Mouse (Mus musculus) neural tube, embryonic 14.5 days (tissue): ENCODE measurements around the gene Herc4. TPM values are rescaled to one million over a fixed set of nuclear protein-coding genes. Genes with fewer than 3 reads are reported as not detected.
A peak's percentile ranks its signal among the peaks of the same experiment; 100 is the strongest.

Source experiments
- ATAC-seq: fragments of 200-750 bp; cut with Nextera tagmentation; 2 replicates; pipeline ENCODE4 v1.8.0; 2017; ENCODE audit warnings: low read depth, mild to moderate bottlenecking, moderate TSS enrichment, moderate library complexity
- H3K27ac ChIP-seq: fragments of 300-500 bp; sonication (generic); 2 replicates; pipeline ENCODE4 v1.5.1; 2014; ENCODE audit warnings: low read depth, mild to moderate bottlenecking, control low read depth, low read length, moderate library complexity, mixed read lengths
- H3K27me3 ChIP-seq: fragments of 300-500 bp; sonication (generic); 2 replicates; pipeline ENCODE4 v1.6.1; 2014; ENCODE audit warnings: low read length; ENCODE audit not compliant: control insufficient read depth, insufficient read depth
- H3K36me3 ChIP-seq: fragments of 300-500 bp; sonication (generic); 2 replicates; pipeline ENCODE4 v1.6.1; 2014; ENCODE audit warnings: low read length, mixed read lengths; ENCODE audit not compliant: control insufficient read depth, insufficient read depth
- H3K4me1 ChIP-seq: fragments of 300-500 bp; sonication (generic); 2 replicates; pipeline ENCODE4 v1.6.1; 2014; ENCODE audit warnings: low read length; ENCODE audit not compliant: control insufficient read depth, insufficient read depth
- H3K4me2 ChIP-seq: fragments of 300-500 bp; sonication (generic); 2 replicates; pipeline ENCODE4 v1.6.1; 2014; ENCODE audit warnings: mild to moderate bottlenecking, low read depth, low read length, control low read depth
- H3K4me3 ChIP-seq: fragments of 300-500 bp; sonication (generic); 2 replicates; pipeline ENCODE4 v1.5.1; 2014; ENCODE audit warnings: low read depth, low read length, control low read depth, mixed read lengths
- H3K9ac ChIP-seq: fragments of 300-500 bp; sonication (generic); replicated peaks from 2 replicates; pipeline ENCODE4 v1.6.1; 2014; ENCODE audit warnings: low read depth, mild to moderate bottlenecking, control low read depth, low read length, mixed read lengths
- H3K9me3 ChIP-seq: fragments of 300-500 bp; sonication (generic); 2 replicates; pipeline ENCODE4 v1.6.1; 2016; ENCODE audit warnings: low read length; ENCODE audit not compliant: control insufficient read depth
- WGBS: fragments of 180-500 bp; shearing (Covaris S2); extraction: QIAGEN DNeasy Blood & Tissue Kit; methylation state at CpG from one replicate; pipeline ENCODE4 v1.1.7; 2014; 5-methylcytosine and 5-hydroxymethylcytosine counted together
- polyA plus RNA-seq: library from polyadenylated mRNA; unstranded; fragments of >200 nt; fragmentation: Nextera tagmentation; extraction: Ambion mirVana; gene quantifications from 2 replicates; pipeline ENCODE4 v1.2.1, GENCODE M21; 2014

Herc4 gene
- polyA plus RNA-seq, 1 experiment from 2014 or later, result 29.5 TPM

- Histone ChIP-seq H3K27ac (no peak overlapping the region), H3K9me3 (no peaks in the 10 kb centered on the region), H3K4me1 (no peaks in the 10 kb centered on the region), H3K36me3 (peaks cover 36% of the 10 kb centered on the region), H3K4me3 (no peak overlapping the region), H3K9ac (no peak overlapping the region), H3K4me2 (no peak overlapping the region), H3K27me3 (no peaks in the 10 kb centered on the region)
- no peak for ATAC-seq
- 95% methylated on average over 1 of the region's 1 CpGs for WGBS
Observed at GRCm38 (mm10) chr10:63327091-63327490, 83.5 kb downstream of the Herc4 start.

- Histone ChIP-seq H3K9ac (no peak overlapping the region), H3K27ac (no peak overlapping the region), H3K4me3 (peak overlapping the region; percentile 92), H3K4me1 (peaks cover 16% of the 10 kb centered on the region), H3K36me3 (peaks cover 3% of the 10 kb centered on the region; the same call in 1 of the 2 replicates), H3K27me3 (no peaks in the 10 kb centered on the region), H3K4me2 (peak overlapping the region; percentile 58), H3K9me3 (no peaks in the 10 kb centered on the region)
- no peak for ATAC-seq
- 50% methylated on average over 13 of the region's 13 CpGs for WGBS
Observed at GRCm38 (mm10) chr10:63336901-63337300, 93.3 kb downstream of the Herc4 start.

- H3K27me3 ChIP-seq, result no peaks in the 10 kb centered on the region
- H3K9ac ChIP-seq, result no peak overlapping the region
- peak overlapping the region; percentile 92 for H3K4me3 ChIP-seq
- 23% methylated on average over 5 of the region's 5 CpGs for WGBS
- peaks cover 16% of the 10 kb centered on the region for H3K4me1 ChIP-seq
- H3K9me3 ChIP-seq, result no peaks in the 10 kb centered on the region
- no peak overlapping the region for H3K27ac ChIP-seq
- peaks cover 1% of the 10 kb centered on the region; the same call in 1 of the 2 replicates for H3K36me3 ChIP-seq
- no peak for ATAC-seq
- H3K4me2 ChIP-seq, result peak overlapping the region; percentile 58
Observed at GRCm38 (mm10) chr10:63337326-63337725, 93.7 kb downstream of the Herc4 start.

DNA sequence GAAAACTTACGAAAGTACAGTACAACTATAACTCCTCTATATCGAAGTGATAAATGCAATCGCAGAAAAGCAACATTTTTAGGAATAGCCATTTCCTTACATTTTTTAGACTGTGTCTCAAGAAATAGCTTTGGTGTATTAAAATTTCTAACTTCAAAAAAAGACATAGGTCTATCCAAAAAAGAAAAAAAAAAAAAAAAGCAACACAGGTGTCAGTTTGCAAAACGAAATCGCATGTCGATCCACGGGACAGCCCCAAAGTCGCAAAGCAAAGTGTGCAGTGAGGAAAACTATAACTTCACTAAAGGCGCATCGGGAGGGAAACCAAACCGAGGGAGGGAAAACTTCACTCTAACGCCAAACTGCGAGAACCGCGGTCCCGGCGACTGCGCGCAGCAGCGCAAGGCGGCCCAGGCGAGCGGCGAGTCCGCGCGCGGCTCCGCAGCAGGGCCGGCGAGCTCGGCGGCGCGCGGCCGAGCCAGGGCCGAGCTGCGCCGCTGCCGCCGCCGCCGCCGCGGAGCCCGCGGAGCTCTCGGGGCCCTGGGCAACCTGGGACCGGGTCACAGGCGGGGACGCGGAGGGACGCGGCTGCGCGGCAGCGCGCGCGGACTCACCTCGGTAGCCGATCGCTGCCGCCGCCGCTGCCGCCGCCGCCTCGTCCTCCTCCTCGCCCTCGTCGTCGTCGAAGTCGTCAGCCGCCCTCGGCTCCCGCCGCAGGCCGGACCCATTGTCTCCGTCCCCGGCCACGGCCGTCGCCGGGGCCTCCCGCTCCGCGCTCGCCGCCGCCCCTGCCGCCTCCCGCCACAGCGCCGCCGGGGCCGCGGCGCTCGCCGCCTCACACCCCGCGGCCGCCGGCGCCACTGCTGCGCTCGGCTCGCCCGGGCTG, 94.6 kb downstream of the Herc4 start:
- H3K9me3 ChIP-seq, result no peaks in the 10 kb centered on the region
- H3K9ac ChIP-seq, result peak overlapping the region; percentile 91
- peak overlapping the region; percentile 92 for H3K4me3 ChIP-seq
- H3K4me1 ChIP-seq, result peaks cover 16% of the 10 kb centered on the region
- H3K27ac ChIP-seq, result peak overlapping the region; percentile 87
- peak; percentile 87 for ATAC-seq
- H3K36me3 ChIP-seq, result no peaks in the 10 kb centered on the region
- no peaks in the 10 kb centered on the region for H3K27me3 ChIP-seq
- peak overlapping the region; percentile 58 for H3K4me2 ChIP-seq
- under 1% methylated on average over 53 of the region's 113 CpGs for WGBS

DNA sequence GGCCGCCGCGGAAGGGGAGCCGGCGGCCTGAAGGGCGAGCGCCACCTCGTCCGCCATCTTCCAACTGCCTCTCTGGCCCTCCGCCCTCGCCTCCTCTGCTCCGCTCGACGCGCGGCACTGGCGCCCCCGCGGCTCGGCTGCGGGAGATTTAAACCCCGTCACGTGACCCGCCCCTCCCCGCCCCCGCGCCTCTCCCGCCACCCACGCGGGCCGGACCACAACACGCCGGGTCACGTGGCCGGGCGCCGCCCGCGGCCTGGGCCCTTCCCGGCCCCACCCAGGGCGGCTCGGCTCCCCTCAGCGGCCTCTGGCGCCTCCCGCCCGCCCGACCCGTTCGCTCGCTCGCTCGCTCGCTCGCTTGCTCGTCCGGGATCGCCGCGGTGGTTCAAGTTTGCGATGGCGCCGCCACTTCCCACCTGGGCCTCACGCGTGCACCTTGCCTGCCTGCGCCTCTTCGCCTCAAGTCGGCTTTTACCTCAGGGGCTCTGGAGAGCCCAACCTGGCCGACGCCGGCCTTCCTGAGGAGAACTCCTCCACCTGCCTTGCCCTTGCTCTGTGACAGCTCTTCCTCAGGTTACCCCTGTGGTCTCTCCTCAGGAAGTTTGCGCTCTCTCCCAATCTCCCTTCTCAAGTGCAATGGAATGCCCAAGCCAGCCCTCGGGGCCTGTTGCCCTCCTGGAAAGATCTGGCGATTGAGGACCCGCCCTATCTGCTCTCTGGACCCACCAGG, 95.5 kb downstream of the Herc4 start:
- WGBS, result 1% methylated on average over 49 of the region's 74 CpGs
- Histone ChIP-seq H3K27me3 (no peaks in the 10 kb centered on the region), H3K4me3 (peak overlapping the region; percentile 92), H3K4me2 (peak overlapping the region; percentile 58), H3K36me3 (no peaks in the 10 kb centered on the region), H3K27ac (peak overlapping the region; percentile 87), H3K9ac (peak overlapping the region; percentile 91), H3K9me3 (no peaks in the 10 kb centered on the region), H3K4me1 (peaks cover 16% of the 10 kb centered on the region)
- peak; percentile 95 for ATAC-seq

- Histone ChIP-seq H3K9ac (no peak overlapping the region), H3K27ac (no peak overlapping the region), H3K4me2 (no peak overlapping the region), H3K36me3 (no peaks in the 10 kb centered on the region), H3K27me3 (no peaks in the 10 kb centered on the region), H3K4me1 (peaks cover 14% of the 10 kb centered on the region), H3K9me3 (no peaks in the 10 kb centered on the region), H3K4me3 (no peak overlapping the region)
- ATAC-seq, result no peak
- 91% methylated on average over 2 of the region's 2 CpGs for WGBS
Observed at GRCm38 (mm10) chr10:63341351-63341750, 97.7 kb downstream of the Herc4 start.

DNA sequence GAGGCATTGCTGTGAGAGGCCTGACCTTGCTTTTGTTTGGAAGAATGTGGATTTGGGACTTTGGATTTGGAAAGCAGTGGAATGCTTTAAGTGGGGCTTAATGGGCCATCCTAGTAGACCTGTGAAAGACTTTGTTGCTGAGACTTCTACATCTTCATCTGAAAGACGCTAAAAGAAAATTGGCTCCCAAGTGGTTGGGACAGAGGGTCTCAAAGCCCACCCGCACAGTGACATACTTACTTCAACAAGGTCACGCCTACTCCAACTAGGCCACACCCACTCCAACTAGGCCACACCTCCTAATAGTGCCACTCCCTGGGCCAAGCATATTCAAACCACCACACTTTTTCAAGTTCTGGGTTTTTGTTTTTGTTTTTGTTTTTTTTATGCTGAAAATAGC, 101.1 kb downstream of the Herc4 start:
- no peak for ATAC-seq
- Histone ChIP-seq H3K9me3 (no peaks in the 10 kb centered on the region), H3K4me3 (no peak overlapping the region), H3K27ac (no peak overlapping the region), H3K36me3 (no peaks in the 10 kb centered on the region), H3K9ac (no peak overlapping the region), H3K27me3 (no peaks in the 10 kb centered on the region), H3K4me1 (no peaks in the 10 kb centered on the region), H3K4me2 (no peak overlapping the region)
- 90% methylated on average over 3 of the region's 3 CpGs for whole genome bisulfite sequencing

DNA sequence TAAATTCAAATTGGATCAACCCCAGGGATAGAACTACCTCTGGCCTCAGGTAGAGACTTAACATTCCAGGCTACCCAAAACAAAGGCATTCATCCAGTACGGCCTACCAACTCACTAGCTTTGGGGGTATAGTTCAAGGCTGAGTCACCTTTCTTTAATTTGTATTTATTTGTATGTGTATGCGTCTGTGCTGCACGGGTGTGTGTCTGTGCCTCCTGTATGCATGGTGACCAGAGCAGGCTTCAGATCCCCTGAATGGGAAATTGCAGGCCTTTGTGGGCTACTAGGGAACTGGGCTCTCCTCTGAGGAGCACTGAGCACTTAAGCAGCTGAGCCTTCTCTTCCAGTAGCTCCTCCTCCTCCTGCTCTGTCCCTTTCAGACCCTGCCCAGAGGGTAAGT, 104.7 kb downstream of the Herc4 start:
- ATAC-seq, result no peak
- Histone ChIP-seq H3K4me3 (no peak overlapping the region), H3K36me3 (no peaks in the 10 kb centered on the region), H3K9me3 (no peaks in the 10 kb centered on the region), H3K9ac (no peak overlapping the region), H3K4me1 (no peaks in the 10 kb centered on the region), H3K27ac (no peak overlapping the region), H3K4me2 (no peak overlapping the region), H3K27me3 (no peaks in the 10 kb centered on the region)
- 76% methylated on average over 3 of the region's 3 CpGs for WGBS

GRCm38 (mm10) chr10:63350666-63351065, 107.1 kb downstream of the Herc4 start:
- ATAC-seq, result no peak
- no peaks in the 10 kb centered on the region for H3K9me3 ChIP-seq
- no peaks in the 10 kb centered on the region for H3K27me3 ChIP-seq

More at GRCm38 (mm10) chr10:63350666-63351065, 107.1 kb downstream of the Herc4 start:
- Histone ChIP-seq H3K9ac (no peak overlapping the region), H3K4me3 (no peak overlapping the region), H3K27ac (no peak overlapping the region), H3K36me3 (no peaks in the 10 kb centered on the region), H3K4me2 (no peak overlapping the region), H3K4me1 (no peaks in the 10 kb centered on the region)
- WGBS, result 95% methylated on average over 7 of the region's 7 CpGs
